Mouse (Mus musculus): ENCODE results near the gene Marveld2. TPM values are rescaled to one million over a fixed set of nuclear protein-coding genes. Genes with fewer than 3 reads are reported as not detected.

Gene Marveld2
- polyA plus RNA-seq, 1 experiment from 2014 or later = 2.9 TPM

DNA sequence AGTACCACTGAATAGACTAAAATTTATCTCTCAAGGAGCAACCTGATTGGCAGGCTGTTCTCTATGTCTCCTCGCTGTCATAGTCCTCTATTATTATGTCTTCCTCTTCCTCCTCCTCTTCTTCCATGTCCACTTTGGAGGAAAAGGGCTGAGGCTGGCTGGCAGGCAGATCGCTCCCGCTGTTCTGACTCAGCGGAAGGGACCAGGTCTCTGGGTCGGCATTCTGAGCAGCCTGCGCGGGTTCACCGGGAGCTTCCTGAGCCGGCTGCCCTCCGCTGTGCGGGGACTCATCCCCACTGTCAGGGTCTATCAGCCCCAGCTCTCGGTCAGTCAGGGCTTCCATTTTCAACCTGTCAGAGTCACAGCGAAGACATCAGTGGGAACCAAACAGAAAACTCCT is 812 bp upstream of the Marveld2 start:
- no peak for ATAC-seq (ENCODE audit: insufficient number of reproducible peaks, insufficient read depth, low FRiP score, low TSS enrichment, low read depth)
- peaks cover 45% of the 10 kb centered on the region for H3K36me3 ChIP-seq
- no peak overlapping the region for H3K9ac ChIP-seq (replicated peaks)
- no peaks in the 10 kb centered on the region for H3K9me3 ChIP-seq
- H3K4me1 ChIP-seq (replicated peaks) = peaks cover 8% of the 10 kb centered on the region; the same call in 1 of the 2 replicates
- no peak overlapping the region for H3K4me2 ChIP-seq
- WGBS = 80% methylated on average over 13 of the region's 13 CpGs
- H3K27ac ChIP-seq = no peak overlapping the region
- peaks cover 22% of the 10 kb centered on the region for H3K27me3 ChIP-seq
- no peak overlapping the region for H3K4me3 ChIP-seq (replicated peaks)

DNA sequence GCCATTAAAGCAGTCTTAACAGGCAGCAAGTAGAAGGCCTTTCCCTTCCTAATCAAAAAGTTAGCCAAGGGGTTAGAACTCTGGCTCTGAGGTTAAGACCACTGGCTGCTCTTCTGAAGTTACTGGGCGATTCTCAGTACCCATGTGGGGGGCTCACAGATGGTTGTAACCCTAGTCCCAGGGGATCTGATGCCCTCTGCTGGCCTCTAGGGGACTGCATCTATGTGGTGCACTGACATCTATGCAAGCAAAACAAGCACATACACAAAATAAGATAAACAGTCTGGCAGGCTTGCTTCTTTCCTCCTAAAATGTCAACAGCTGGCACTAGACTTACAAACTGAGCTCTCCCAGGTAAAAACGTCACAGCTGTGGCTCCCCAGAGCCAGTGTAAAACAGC is 3.9 kb downstream of the Marveld2 start:
- WGBS = 55% methylated on average over 2 of the region's 2 CpGs
- peaks cover 22% of the 10 kb centered on the region for H3K27me3 ChIP-seq
- no peak overlapping the region for H3K4me2 ChIP-seq
- no peak for ATAC-seq (ENCODE audit: insufficient number of reproducible peaks, insufficient read depth, low FRiP score, low TSS enrichment, low read depth)
- H3K4me1 ChIP-seq (replicated peaks) = peaks cover 8% of the 10 kb centered on the region; the same call in 1 of the 2 replicates
- no peak overlapping the region for H3K4me3 ChIP-seq (replicated peaks)
- no peak overlapping the region for H3K27ac ChIP-seq
- H3K9me3 ChIP-seq = peaks cover 3% of the 10 kb centered on the region; the same call in 1 of the 2 replicates
- peaks cover 6% of the 10 kb centered on the region; the same call in 1 of the 2 replicates for H3K36me3 ChIP-seq
- H3K9ac ChIP-seq (replicated peaks) = no peak overlapping the region

DNA sequence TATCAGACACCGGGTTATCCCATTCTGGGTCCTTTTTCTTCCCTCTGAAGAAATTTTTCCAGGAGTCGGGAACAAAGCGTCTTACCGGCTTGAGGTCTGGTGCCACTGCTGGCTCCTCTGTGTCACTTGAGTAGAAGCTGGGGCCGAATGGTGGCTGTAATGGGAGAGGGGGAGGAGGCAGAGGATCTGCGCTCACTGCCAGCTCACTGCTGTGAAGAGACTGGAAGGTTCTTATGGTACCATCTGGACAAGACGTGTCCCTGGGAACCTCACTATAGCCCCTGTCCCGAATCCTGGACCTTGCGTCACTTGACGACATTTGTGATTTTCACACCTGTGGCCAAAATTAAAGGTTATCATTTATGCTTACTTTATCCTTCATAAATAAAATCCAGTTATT is 4.5 kb downstream of the Marveld2 start:
- H3K9me3 ChIP-seq = peaks cover 7% of the 10 kb centered on the region; the same call in 1 of the 2 replicates
- no peak for ATAC-seq (ENCODE audit: insufficient number of reproducible peaks, insufficient read depth, low FRiP score, low TSS enrichment, low read depth)
- H3K36me3 ChIP-seq = no peaks in the 10 kb centered on the region
- H3K4me1 ChIP-seq (replicated peaks) = peaks cover 8% of the 10 kb centered on the region; the same call in 1 of the 2 replicates
- no peak overlapping the region for H3K4me3 ChIP-seq (replicated peaks)
- H3K9ac ChIP-seq (replicated peaks) = no peak overlapping the region
- WGBS = 92% methylated on average over 10 of the region's 10 CpGs
- H3K4me2 ChIP-seq = no peak overlapping the region
- peaks cover 17% of the 10 kb centered on the region for H3K27me3 ChIP-seq
- H3K27ac ChIP-seq = no peak overlapping the region

DNA sequence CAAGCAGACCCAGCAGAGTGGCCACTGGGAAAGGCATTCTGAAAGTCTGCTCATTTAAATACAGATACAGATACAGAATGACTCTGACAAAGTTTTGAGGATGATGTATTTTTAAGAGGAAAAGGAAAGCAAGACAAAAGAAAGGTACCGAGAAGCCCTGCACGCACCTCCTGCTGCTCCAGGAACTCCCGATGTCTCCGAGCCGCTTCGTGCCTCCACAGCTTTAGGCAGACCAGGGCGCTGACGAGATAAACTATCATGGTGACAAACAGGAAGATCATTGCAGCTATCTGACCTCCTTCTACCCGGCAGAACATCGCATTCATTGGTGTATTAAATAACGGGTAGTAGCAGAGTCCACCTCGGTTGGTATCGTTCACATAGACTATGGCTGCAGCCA is 5.5 kb downstream of the Marveld2 start:
- WGBS = 91% methylated on average over 13 of the region's 13 CpGs
- no peak overlapping the region for H3K4me2 ChIP-seq

DNA sequence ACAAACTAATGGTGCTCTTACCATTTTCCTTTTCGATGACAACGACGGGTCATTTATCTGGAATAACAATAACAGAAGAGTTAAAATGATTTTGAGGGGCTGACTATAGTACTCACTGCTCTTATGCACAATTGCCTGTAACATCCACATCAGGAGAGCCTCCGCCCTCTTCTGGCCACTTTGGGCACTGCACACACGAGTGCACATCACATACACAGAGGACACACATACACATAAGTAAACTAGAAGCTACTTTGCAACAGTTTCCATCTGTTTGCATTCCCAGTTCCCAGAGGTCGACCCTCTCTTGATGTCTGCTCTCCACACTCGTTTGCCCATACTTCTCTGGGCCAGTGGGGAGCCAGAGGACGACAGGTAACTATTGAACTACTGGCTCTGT is 9.0 kb downstream of the Marveld2 start:
- Histone ChIP-seq H3K27ac (no peak overlapping the region), H3K9ac (replicated peaks) (no peak overlapping the region), H3K9me3 (peaks cover 7% of the 10 kb centered on the region; the same call in 1 of the 2 replicates), H3K36me3 (no peaks in the 10 kb centered on the region), H3K27me3 (no peaks in the 10 kb centered on the region), H3K4me2 (no peak overlapping the region), H3K4me1 (replicated peaks) (no peaks in the 10 kb centered on the region), H3K4me3 (replicated peaks) (no peak overlapping the region)
- no peak for ATAC-seq (ENCODE audit: insufficient number of reproducible peaks, insufficient read depth, low FRiP score, low TSS enrichment, low read depth)
- WGBS = 87% methylated on average over 8 of the region's 8 CpGs

More for the DNA sequence above, 5.5 kb downstream of the Marveld2 start:
- Histone ChIP-seq H3K27ac (no peak overlapping the region), H3K9me3 (peaks cover 7% of the 10 kb centered on the region; the same call in 1 of the 2 replicates), H3K9ac (replicated peaks) (no peak overlapping the region), H3K4me1 (replicated peaks) (peaks cover 1% of the 10 kb centered on the region; the same call in 1 of the 2 replicates), H3K27me3 (peaks cover 9% of the 10 kb centered on the region), H3K4me3 (replicated peaks) (no peak overlapping the region), H3K36me3 (no peaks in the 10 kb centered on the region)
- ATAC-seq (ENCODE audit: insufficient number of reproducible peaks, insufficient read depth, low FRiP score, low TSS enrichment, low read depth) = no peak

DNA sequence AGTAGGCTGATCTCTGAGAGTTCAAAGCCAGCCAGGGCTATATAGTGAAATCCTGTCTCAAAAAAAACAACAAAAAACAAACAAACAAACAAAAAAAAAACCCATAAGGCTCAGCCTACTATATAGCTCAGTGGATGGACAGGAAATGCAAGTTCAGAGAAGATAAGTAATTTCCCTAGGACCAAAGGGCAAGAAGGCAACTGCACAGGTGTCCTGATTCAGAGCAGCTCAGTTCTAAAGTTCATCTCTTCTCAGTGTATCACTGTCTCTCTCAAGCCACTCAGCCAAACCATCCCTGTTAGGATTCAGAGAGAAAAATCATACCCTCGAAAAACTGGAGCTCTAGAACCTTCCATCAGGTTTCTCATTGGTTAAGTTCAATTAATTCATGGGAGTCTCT is 10.9 kb downstream of the Marveld2 start:
- Histone ChIP-seq H3K4me1 (replicated peaks) (no peaks in the 10 kb centered on the region), H3K9me3 (peaks cover 7% of the 10 kb centered on the region; the same call in 1 of the 2 replicates), H3K36me3 (no peaks in the 10 kb centered on the region), H3K4me2 (no peak overlapping the region), H3K27me3 (no peaks in the 10 kb centered on the region), H3K4me3 (replicated peaks) (no peak overlapping the region), H3K9ac (replicated peaks) (no peak overlapping the region), H3K27ac (no peak overlapping the region)
- no peak for ATAC-seq (ENCODE audit: insufficient number of reproducible peaks, insufficient read depth, low FRiP score, low TSS enrichment, low read depth)
- 61% methylated on average over 1 of the region's 1 CpGs for WGBS

DNA sequence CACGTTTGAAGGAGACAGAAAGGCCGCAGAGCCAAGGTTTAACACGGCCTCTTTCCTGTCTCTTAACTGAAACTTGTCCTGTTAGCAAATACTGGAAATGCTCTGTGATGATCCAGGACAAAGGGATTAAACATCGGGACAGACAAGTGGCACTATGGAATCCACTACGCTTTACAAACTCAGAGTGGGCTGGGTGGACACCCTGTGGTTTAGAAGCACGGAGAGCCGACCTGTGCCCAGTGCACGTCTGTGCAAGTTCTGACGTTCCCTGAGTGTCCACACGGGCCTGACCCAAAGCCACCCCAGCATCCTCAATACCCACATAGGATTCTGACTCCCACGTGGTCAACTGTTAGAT is 13.1 kb downstream of the Marveld2 start:
- H3K9ac ChIP-seq (replicated peaks) = no peak overlapping the region
- no peak overlapping the region for H3K4me2 ChIP-seq
- 90% methylated on average over 11 of the region's 11 CpGs for WGBS
- H3K9me3 ChIP-seq = peaks cover 7% of the 10 kb centered on the region; the same call in 1 of the 2 replicates
- no peaks in the 10 kb centered on the region for H3K36me3 ChIP-seq
- no peaks in the 10 kb centered on the region for H3K27me3 ChIP-seq
- ATAC-seq (ENCODE audit: insufficient number of reproducible peaks, insufficient read depth, low FRiP score, low TSS enrichment, low read depth) = no peak
- no peak overlapping the region for H3K27ac ChIP-seq
- H3K4me3 ChIP-seq (replicated peaks) = no peak overlapping the region
- H3K4me1 ChIP-seq (replicated peaks) = no peaks in the 10 kb centered on the region

DNA sequence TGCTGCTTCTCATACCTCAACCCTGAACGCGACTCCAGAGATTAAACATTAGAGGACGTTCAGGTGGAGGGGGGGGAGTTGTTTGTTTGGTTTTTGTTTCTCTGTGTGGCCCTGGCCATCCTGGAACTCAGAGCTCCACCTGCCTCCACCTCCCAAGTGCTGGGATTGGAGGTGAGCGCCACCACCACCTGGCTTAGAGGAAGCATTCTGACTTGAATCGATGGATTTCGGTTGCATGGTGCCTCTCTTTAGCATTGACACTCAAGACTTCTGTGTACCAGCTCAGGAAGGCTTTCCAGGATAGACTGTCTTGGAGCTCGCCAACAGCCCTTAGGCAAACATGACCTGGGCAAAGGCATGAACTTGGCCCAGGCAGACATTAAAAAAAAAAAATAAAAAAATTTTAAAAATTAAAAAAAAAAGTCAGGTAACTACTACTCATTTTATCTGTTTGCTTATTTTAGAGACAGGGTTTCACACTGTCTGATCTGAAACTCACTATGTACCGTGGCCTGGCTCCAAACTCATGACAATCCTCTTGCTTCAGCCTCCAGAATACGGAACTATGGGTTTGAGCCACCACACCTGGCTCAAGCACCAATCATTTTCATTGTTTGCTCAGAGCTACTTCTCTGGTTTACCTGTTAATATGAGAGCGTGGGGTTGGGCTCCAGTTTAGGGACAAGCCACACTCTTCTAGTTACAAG is 13.6 kb downstream of the Marveld2 start:
- H3K9me3 ChIP-seq = peaks cover 7% of the 10 kb centered on the region; the same call in 1 of the 2 replicates
- H3K4me1 ChIP-seq (replicated peaks) = no peaks in the 10 kb centered on the region

DNA sequence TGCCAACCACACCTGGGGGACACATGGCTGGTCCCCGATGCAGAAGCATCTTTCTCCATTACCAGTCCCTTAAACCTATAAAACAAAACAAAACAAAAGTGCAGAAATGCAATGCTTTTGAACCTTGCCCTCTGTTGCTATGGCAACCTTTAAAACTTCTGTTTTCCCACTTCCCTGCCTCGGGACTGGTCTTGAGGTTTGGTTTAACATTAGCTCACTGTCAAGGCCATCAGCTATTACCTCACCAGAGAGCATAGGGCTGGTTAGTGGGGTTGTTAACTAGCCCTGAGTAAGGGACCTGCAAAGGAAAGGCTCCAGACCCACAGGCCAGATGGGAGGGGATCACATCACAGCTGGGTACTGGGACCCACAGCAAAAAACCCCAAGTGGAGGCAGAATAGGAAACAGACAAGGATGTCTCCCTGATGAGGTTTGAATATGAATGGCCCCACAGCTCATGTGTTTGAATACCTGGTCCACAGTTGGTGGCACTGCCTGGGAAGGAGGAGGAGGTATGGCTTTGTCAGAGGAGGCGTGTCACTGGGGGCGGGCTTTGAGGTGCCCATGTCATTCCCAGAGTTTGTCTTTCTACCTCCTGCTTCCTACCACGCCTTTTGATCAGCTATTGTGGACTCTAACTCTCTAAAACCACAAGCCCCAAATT is 14.4 kb downstream of the Marveld2 start:
- Histone ChIP-seq H3K27ac (no peak overlapping the region), H3K36me3 (no peaks in the 10 kb centered on the region), H3K9me3 (no peaks in the 10 kb centered on the region), H3K4me2 (no peak overlapping the region), H3K4me1 (replicated peaks) (no peaks in the 10 kb centered on the region), H3K9ac (replicated peaks) (no peak overlapping the region), H3K4me3 (replicated peaks) (no peak overlapping the region), H3K27me3 (no peaks in the 10 kb centered on the region)
- no peak for ATAC-seq (ENCODE audit: insufficient number of reproducible peaks, insufficient read depth, low FRiP score, low TSS enrichment, low read depth)
- 70% methylated on average over 5 of the region's 5 CpGs for WGBS

More for the DNA sequence above, 13.6 kb downstream of the Marveld2 start:
- Histone ChIP-seq H3K27me3 (no peaks in the 10 kb centered on the region), H3K36me3 (no peaks in the 10 kb centered on the region), H3K9ac (replicated peaks) (no peak overlapping the region), H3K27ac (no peak overlapping the region), H3K4me3 (replicated peaks) (no peak overlapping the region), H3K4me2 (no peak overlapping the region)
- 91% methylated on average over 10 of the region's 10 CpGs for WGBS
- no peak for ATAC-seq (ENCODE audit: insufficient number of reproducible peaks, insufficient read depth, low FRiP score, low TSS enrichment, low read depth)

DNA sequence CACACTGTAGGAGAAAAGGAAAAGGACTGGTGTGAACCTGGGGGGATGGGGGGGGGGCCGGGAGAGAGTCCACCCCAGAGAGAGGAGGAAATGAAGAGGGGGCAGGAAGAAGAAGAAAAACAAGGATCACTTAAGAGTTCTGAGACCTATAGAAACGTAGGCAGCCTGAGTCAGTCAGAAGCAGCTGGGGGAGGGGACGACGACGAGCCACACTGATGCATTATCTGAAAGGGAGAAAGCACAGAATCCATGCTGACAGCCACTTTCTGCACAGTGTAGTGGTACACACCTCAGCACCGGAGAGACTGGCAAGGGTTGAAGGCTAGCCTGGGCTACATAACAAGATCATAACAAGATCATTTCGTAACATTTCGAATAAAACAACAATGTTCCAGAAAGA is 15.7 kb downstream of the Marveld2 start:
- Histone ChIP-seq H3K4me3 (replicated peaks) (no peak overlapping the region), H3K36me3 (no peaks in the 10 kb centered on the region), H3K9ac (replicated peaks) (no peak overlapping the region), H3K27me3 (no peaks in the 10 kb centered on the region), H3K27ac (no peak overlapping the region), H3K9me3 (no peaks in the 10 kb centered on the region), H3K4me2 (no peak overlapping the region), H3K4me1 (replicated peaks) (peaks cover 8% of the 10 kb centered on the region; the same call in 1 of the 2 replicates)
- no peak for ATAC-seq (ENCODE audit: insufficient number of reproducible peaks, insufficient read depth, low FRiP score, low TSS enrichment, low read depth)
- 56% methylated on average over 8 of the region's 8 CpGs for WGBS

DNA sequence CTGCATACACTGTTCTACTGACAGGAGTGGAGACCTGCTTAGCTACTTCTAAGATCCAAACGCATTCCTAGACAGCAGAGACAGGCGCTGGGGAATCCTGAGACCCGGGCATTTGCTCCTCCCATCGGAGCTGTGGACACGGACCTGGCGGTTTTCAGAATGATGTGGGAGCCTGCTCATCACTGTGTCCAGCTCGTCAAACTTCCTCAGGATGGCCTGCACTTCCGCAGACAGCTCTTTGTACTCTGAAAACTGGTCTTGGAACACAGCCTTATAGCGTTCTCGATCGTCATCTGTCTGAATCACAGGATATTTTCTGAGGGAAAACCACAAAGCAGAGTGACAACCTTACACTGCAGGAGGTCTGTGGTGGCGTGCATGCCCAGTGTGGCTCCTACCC is 16.5 kb downstream of the Marveld2 start:
- WGBS = 77% methylated on average over 12 of the region's 12 CpGs
- Histone ChIP-seq H3K9ac (replicated peaks) (no peak overlapping the region), H3K4me2 (no peak overlapping the region), H3K4me1 (replicated peaks) (peaks cover 8% of the 10 kb centered on the region; the same call in 1 of the 2 replicates), H3K27ac (no peak overlapping the region), H3K9me3 (no peaks in the 10 kb centered on the region), H3K36me3 (no peaks in the 10 kb centered on the region), H3K4me3 (replicated peaks) (no peak overlapping the region), H3K27me3 (no peaks in the 10 kb centered on the region)
- no peak for ATAC-seq (ENCODE audit: insufficient number of reproducible peaks, insufficient read depth, low FRiP score, low TSS enrichment, low read depth)

Measured in limb, embryonic 12.5 days (tissue).